Mouse (Mus musculus) spleen, adult 2 months (tissue): ENCODE results near the gene Clip1.

ENCODE experiments used
- CTCF ChIP-seq: fragments of 200-500 bp; IDR thresholded peaks from 2 replicates; pipeline ENCODE4 v1.5.1; 2011; ENCODE audit warnings: mild to moderate bottlenecking, inconsistent platforms; ENCODE audit not compliant: insufficient read depth, insufficient read length, insufficient replicate concordance; ENCODE audit errors: extremely low read depth
- POLR2A ChIP-seq: fragments of 200-500 bp; IDR thresholded peaks from 2 replicates; pipeline ENCODE4 v1.6.1; 2011; ENCODE audit warnings: low read depth, low read length, inconsistent platforms

GRCm38 (mm10) chr5:123667915-123668314, 16.5 kb downstream of the Clip1 start:
- TF ChIP-seq CTCF, result no peak
- no peak for TF ChIP-seq POLR2A
